Mouse (Mus musculus) erythroblast, adult 5-6 weeks (primary cell): ENCODE results near the gene Nhlh2. TPM values are rescaled to one million over a fixed set of nuclear protein-coding genes. Genes with fewer than 3 reads are reported as not detected.

Experiments used
- total RNA-seq, 2 experiments: library from RNA; stranded (forward) in 1 of 2; stranded (reverse) in 1 of 2; fragments of 150-400 nt in 1 of 2; fragments of 200-764, 138-1000 nt in 1 of 2; gene quantifications; 2 replicates each; pipeline versions ENCODE4 v1.2.3 to v1.2.4; 2015 to 2017; ENCODE audit warnings: low replicate concordance in 2 of 2

Nhlh2 gene
- total RNA-seq, 2 experiments from 2014 or later: not detected

Other genes with a start within 250 kb of the Nhlh2 start
- not detected in 2 replicates for gene Mab21l3, start 161.1 kb upstream of the Nhlh2 start, total RNA-seq (2015; ENCODE audit: low replicate concordance)
- gene Mab21l3, start 161.1 kb upstream of the Nhlh2 start, total RNA-seq (2017; ENCODE audit: low replicate concordance): not detected in 2 replicates
- 4.6 and 5.6 TPM in 2 replicates for gene Slc22a15, start 85.6 kb upstream of the Nhlh2 start, total RNA-seq (2015; ENCODE audit: low replicate concordance)
- gene Slc22a15, start 85.6 kb upstream of the Nhlh2 start, total RNA-seq (2017; ENCODE audit: low replicate concordance): 2.5 and 5.7 TPM in 2 replicates
- not detected in 2 replicates for gene Casq2, start 76.3 kb downstream of the Nhlh2 start, total RNA-seq (2015; ENCODE audit: low replicate concordance)
- 5.9 and 12.6 TPM in 2 replicates for gene Casq2, start 76.3 kb downstream of the Nhlh2 start, total RNA-seq (2017; ENCODE audit: low replicate concordance)
- gene Vangl1, start 194.6 kb downstream of the Nhlh2 start, total RNA-seq (2015; ENCODE audit: low replicate concordance): 54.0 and 65.0 TPM in 2 replicates
- gene Vangl1, start 194.6 kb downstream of the Nhlh2 start, total RNA-seq (2017; ENCODE audit: low replicate concordance): 178 and 194 TPM in 2 replicates